Mouse (Mus musculus): ENCODE results near the gene Cldn19.
"Not testable (repeated sequence)": the region's sequence is repeated elsewhere in the genome, so short reads cannot be mapped to it uniquely, and the experiment has no call there.

DNA sequence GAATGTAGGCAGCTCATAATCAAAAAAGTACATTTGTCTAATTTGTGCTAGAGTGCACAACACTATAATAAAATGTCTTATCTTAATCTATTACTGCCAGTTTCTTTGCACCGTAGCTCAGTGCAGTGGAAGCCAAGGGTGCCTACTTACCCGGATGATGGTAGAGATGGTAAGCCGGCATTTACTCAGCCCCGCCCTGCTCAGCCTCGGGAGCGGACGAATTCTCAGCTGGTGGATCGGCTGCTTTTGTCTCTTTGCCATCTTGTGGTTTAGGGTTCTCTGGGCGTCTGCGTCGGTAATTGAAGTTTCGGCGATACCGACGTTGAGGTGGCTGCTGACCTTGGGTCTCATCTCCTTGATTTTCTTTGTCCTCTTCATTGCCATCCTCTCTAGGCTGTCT lies 23.6 kb downstream of the Cldn19 start:
- TF ChIP-seq CTCF (IDR thresholded peaks at IDR 0.05; ENCODE audit: borderline replicate concordance, extremely low read depth, insufficient read depth, insufficient read length); POLR2A (IDR thresholded peaks at IDR 0.05; ENCODE audit: borderline replicate concordance, extremely low read depth, insufficient read depth, insufficient read length, poor library complexity, severe bottlenecking): not testable (repeated sequence)
